Mouse (Mus musculus): ENCODE results near the gene Agtpbp1.

Gene Agtpbp1

DNA sequence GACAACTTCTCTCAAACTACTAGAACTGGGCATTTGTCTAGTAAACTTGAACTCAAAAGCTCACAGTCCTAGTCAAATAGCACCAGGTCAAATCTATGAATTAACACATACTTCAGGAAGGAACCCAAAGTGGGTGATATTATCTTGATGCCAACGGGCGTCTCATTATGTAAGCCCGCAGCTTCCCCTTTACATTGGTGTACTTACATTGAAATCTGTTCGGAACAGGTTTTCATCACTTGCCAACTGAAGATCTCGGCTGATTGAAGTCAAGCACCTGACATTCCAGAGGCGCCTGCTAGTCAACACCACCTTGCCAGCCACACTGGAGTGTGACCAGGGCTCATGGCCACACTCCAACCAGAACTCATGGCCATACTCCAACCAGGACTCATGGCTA, 155.7 kb downstream of the Agtpbp1 start:
- DNase-seq (ENCODE audit: low spot score in 2 of 2) = no peak

DNA sequence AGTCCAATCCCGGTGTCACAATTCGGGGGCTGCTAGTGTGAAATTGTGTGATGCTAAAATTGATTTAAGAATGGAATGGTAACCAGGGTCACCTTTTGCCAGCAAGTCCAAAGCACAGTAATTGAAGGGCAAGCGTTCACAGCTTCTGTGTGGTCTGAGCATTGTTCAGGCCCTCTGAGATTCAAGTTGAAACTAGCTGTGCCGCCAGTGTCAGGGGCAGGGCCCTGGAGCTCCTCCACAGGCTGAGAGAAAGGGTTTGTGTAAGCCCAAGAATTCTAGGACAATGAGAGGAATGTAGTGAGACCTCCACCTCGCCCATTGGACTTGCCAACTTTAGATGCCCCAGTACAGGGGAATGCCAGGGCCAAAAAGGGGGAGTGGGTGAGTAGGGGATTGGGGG, 161.2 kb downstream of the Agtpbp1 start:
- no peak for DNase-seq (ENCODE audit: low spot score in 2 of 2)

DNA sequence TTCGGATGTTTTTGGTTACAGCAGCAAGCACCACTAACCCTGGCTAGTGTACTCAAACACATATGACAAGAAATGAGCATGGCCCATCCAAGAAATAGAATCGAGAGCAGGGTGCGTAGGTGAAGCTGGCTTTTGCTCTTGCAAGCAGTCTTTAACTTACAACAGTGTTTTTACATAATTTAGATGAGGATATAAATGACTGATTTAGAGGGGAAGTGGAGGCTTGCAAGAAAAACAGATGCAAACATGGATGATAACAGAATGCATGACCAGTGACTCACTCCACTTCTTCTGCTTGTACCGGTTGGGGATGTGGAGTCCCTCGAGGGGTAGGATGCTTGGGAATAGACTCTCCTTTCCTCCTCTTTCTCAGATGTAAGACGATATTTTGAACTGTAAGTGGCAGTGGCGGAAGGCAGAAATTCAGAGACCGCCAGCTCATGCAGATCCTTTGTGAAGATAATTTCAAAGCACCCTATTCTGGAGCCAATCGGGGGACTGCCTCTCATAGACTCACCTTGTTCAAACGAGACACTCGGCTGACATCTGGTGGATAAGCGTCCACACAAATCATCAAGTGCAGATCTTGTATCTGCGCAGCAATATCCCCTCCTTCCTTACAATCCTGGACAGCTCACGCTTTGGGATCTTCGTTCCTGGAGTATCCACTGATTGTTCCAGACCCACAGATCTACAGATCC, 168.3 kb downstream of the Agtpbp1 start:
- no peak for DNase-seq (ENCODE audit: low spot score in 2 of 2)

DNA sequence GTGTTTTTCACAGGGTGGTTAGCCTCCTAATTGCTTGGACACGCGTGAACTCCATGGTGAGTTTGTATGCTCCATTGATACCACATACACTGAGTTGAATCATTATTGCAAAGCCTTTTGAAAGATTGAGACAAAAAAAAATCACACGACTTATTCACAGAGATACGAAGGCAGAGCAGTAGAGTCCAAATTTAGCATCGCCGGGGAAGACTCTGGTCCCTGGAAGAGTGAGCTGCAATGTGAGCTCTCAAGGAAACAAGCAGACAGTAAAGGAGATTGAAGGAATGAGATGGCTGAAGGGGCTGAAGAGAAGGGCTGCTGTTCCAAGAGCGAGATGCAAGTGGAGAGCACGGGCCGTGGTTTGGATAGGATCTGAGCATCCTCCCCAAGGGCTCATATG, 171.1 kb downstream of the Agtpbp1 start:
- DNase-seq (ENCODE audit: low spot score in 2 of 2) = no peak

DNA sequence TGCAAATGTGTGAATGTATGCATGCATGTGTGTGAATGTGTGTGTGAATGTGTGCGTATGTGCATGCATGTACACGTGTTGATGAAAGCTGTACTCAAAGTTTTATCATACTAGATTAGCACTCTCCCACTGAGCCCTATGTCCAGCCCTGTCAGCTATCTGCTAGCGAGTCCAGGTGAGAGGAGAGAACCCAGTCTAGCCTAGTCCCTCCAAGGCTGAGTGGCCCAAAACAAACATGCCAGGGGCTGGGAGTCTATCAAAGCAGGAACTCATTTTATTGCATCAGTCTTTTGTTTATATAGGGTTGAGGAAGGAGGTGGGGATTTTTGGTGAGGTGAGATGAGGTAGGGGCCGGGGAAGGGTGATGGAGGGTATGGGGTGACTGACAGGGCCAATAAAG, 172.4 kb downstream of the Agtpbp1 start:
- no peak for DNase-seq (ENCODE audit: low spot score in 2 of 2)

DNA sequence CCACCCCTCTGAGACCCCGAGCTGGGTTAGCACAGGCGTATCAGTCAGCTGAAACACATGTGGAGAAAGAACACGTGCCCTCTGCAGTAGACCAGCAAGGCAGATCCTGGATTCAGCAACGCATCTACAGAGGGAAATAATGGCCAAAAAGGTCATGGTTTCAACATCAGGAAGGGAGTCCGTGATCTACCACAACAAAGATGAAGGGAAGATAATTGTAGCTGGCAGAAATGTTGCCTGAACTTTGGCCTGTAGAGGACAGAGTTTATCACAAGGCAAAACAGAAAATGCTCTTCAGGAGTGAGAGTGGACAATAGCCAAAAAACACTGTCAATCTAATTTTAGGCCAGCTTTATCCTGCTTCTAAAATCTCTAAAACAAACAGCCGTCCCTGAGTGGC, 177.8 kb downstream of the Agtpbp1 start:
- no peak for DNase-seq (ENCODE audit: low spot score in 2 of 2)

- no peak for DNase-seq (ENCODE audit: low spot score in 2 of 2)
Observed at GRCm38 (mm10) chr13:59402026-59402775, 182.8 kb downstream of the Agtpbp1 start.

GRCm38 (mm10) chr13:59397571-59397970, 187.5 kb downstream of the Agtpbp1 start:
- DNase-seq (ENCODE audit: low spot score in 2 of 2) = no peak

Measured in urinary bladder, adult 18-20 months (tissue).